Mouse (Mus musculus) activated CD4-positive, CD25-positive, alpha-beta regulatory T cell, adult 9 weeks (primary cell): ENCODE data around the gene Spef1. TPM values are rescaled to one million over a fixed set of nuclear protein-coding genes. Genes with fewer than 3 reads are reported as not detected.

Source experiments
- polyA plus RNA-seq: library from polyadenylated mRNA; unstranded; fragments of 100-300 nt; shearing (Covaris generic); gene quantifications from one replicate; pipeline ENCODE4 v1.2.1, GENCODE M21; 2017

Gene Spef1
- polyA plus RNA-seq: not detected

GRCm38 (mm10) chr2:131186771-131187601 lies at the start of gene Spef1, which contains the start of gene Cdc25b:
Gene Spef1, minus strand, starts transcription at chr2:131187282.
Gene Cdc25b, plus strand, starts transcription at chr2:131186949.

GRCm38 (mm10) chr2:131233307-131234126 lies 46.4 kb upstream of the Spef1 start, which contains the start of gene Mavs:
Gene Mavs, plus strand, starts transcription at chr2:131234063.

GRCm38 (mm10) chr2:131206778-131207177 lies 19.7 kb upstream of the Spef1 start, which contains the start of gene Ap5s1:
Gene Ap5s1, plus strand, starts transcription at chr2:131207078.

GRCm38 (mm10) chr2:131179990-131180587 lies 7.0 kb downstream of the Spef1 start, which contains the start of gene Cenpb:
Gene Cenpb, minus strand, starts transcription at chr2:131180067.

GRCm38 (mm10) chr2:131159938-131160581 lies 27.0 kb downstream of the Spef1 start, which contains the start of gene 1700037H04Rik:
Gene 1700037H04Rik, minus strand, starts transcription at chr2:131160081.

GRCm38 (mm10) chr2:131132930-131133547 lies 54.0 kb downstream of the Spef1 start, which contains the start of gene Gm11037:
Gene Gm11037, plus strand, starts transcription at chr2:131133497.

GRCm38 (mm10) chr2:131127161-131127730 lies 59.8 kb downstream of the Spef1 start, which contains the start of gene Hspa12b:
Gene Hspa12b, plus strand, starts transcription at chr2:131127280.

Other genes with a start within 250 kb of the Spef1 start
- not detected for gene Gfra4, start 144.2 kb downstream of the Spef1 start, polyA plus RNA-seq
- gene Adam33, start 123.5 kb downstream of the Spef1 start, polyA plus RNA-seq: 0.67 TPM
- 0.40 TPM for gene Siglec1, start 100.5 kb downstream of the Spef1 start, polyA plus RNA-seq
- 0.21 TPM for gene Hspa12b, start 60.0 kb downstream of the Spef1 start, polyA plus RNA-seq
- not detected for gene Gm11037, start 53.8 kb downstream of the Spef1 start, polyA plus RNA-seq
- gene 1700037H04Rik, start 27.2 kb downstream of the Spef1 start, polyA plus RNA-seq: 49.2 TPM
- gene Cenpb, start 7.2 kb downstream of the Spef1 start, polyA plus RNA-seq: 2.2 TPM
- gene Cdc25b, start 333 bp downstream of the Spef1 start, polyA plus RNA-seq: 143 TPM
- gene Ap5s1, start 19.8 kb upstream of the Spef1 start, polyA plus RNA-seq: 26.5 TPM
- 33.7 TPM for gene Mavs, start 46.8 kb upstream of the Spef1 start, polyA plus RNA-seq
- gene Pank2, start 75.2 kb upstream of the Spef1 start, polyA plus RNA-seq: 10.8 TPM
- 1.9 TPM for gene Rnf24, start 165.6 kb upstream of the Spef1 start, polyA plus RNA-seq